Mouse (Mus musculus): ENCODE results near the gene Prkaca.

Prkaca gene

GRCm38 (mm10) chr8:83972150-83973120, at the start of gene Prkaca:
Gene Prkaca (plus strand): TSS chr8:83972993.
- peak; percentile 97 for DNase-seq (ENCODE audit: extremely low spot score, low spot score)

DNA sequence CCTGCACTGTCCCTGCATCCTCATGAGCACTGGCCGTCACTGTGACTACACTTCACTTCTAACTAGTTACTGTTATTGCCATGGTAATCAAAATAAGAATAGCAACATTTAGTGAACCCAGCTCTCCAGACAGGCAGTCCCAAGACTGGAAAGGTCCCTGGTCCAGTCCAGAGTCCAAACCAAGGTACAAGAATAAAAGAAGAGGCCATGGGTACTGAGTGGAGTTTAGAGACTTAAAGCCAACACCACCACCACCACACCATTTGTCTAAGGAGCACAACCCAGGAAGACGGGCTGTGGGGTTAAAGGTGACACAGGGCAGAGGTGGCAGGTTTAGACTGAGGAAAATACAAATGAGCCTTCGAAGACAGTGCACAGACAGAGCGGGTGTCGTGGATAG, 48.2 kb upstream of the Prkaca start:
- DNase-seq (ENCODE audit: extremely low spot score, low spot score) = no peak

DNA sequence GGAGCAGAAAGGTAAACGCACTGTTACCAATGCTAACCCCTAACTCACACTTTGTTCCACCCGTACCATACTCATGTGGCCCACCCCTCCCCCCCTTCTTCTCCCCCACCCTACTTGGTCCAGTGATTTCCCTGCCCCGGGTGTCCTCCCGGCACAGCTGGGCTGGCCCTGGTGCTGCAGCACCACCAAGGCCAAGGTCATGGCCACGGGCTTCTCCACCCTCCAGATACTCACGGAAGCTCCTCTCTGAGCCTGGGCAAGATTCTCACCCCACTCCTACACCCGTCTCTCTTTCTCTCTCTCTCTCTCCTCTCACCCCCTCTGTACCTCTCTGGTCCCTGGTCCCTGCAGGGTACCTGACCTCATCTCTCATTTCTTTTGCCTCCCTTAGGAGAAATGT, 46.5 kb upstream of the Prkaca start:
- no peak for DNase-seq (ENCODE audit: extremely low spot score, low spot score)

DNA sequence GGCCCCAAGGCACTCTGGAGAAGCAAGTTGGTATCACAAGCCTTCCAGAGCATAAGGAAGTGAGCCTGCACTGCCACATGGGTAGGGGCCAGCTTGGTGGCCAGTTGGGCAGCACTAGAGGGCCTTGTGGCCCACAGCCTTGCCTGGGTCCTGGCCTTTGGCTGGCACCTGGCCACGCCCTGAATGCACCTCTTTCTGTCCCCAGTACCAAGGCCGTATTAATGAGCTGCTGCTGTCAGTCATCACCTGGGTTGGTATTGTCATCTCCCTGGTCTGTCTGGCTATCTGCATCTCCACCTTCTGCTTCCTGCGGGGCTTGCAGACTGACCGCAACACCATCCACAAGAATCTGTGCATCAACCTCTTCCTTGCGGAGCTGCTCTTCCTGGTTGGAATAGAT, 38.6 kb upstream of the Prkaca start:
- DNase-seq (ENCODE audit: extremely low spot score, low spot score) = no peak

- no peak for DNase-seq (ENCODE audit: extremely low spot score, low spot score)
These were observed 37.8 kb upstream of the Prkaca start for GRCm38 (mm10) chr8:83934994-83935393.

DNA sequence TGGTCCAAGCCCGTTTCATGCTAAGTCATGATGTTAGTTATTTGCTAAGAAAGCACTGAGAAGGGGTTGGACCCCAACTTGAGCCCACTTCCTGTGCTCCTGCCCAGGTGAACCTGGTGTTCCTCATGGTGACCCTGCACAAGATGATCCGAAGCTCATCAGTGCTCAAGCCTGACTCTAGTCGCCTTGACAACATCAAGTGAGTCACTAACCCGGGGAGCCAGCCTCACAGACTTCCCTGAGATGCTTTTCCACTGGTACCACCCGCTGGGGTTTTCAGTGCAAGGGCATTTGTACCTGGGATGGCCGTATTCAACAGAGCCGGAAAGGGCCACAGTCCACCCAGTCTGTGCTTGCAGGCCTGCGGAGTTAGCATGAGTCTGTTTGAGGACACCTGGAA, 37.4 kb upstream of the Prkaca start:
- DNase-seq (ENCODE audit: extremely low spot score, low spot score) = no peak

DNA sequence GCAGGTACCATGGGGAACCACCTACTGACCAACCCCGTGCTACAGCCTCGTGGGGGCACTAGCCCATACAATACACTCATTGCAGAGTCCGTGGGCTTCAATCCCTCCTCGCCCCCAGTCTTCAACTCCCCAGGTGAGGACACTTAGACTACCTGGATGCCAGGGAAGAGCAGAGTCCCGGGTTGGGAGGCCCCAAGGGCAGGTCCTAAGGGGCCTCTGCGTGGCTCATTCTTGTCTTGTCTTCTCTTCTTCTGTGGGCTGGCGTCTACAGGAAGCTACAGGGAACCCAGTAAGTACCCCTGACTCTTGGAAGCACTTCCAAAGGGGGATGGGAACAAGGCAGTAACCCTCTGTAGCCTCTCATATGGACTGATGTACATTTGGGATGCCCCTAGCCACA, 35.1 kb upstream of the Prkaca start:
- no peak for DNase-seq (ENCODE audit: extremely low spot score, low spot score)

DNA sequence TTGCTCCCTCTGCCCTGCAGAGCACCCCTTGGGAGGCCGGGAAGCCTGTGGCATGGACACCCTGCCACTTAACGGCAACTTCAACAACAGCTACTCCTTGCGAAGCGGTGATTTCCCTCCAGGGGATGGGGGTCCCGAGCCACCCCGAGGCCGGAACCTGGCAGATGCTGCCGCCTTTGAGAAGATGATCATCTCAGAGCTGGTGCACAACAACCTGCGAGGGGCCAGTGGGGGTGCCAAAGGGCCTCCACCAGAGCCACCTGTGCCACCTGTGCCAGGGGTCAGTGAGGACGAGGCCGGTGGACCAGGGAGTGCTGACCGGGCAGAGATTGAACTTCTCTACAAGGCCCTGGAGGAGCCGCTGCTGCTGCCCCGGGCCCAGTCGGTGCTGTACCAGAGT, 34.5 kb upstream of the Prkaca start:
- no peak for DNase-seq (ENCODE audit: extremely low spot score, low spot score)

- no peak for DNase-seq (ENCODE audit: extremely low spot score, low spot score)
These were observed 31.6 kb upstream of the Prkaca start for GRCm38 (mm10) chr8:83941066-83941677.

GRCm38 (mm10) chr8:83942446-83942845, 30.3 kb upstream of the Prkaca start:
- no peak for DNase-seq (ENCODE audit: extremely low spot score, low spot score)

GRCm38 (mm10) chr8:83945540-83945939, 27.3 kb upstream of the Prkaca start:
- DNase-seq (ENCODE audit: extremely low spot score, low spot score) = no peak

- DNase-seq (ENCODE audit: extremely low spot score, low spot score) = no peak
These were observed 18.1 kb upstream of the Prkaca start for GRCm38 (mm10) chr8:83954749-83955105.

DNA sequence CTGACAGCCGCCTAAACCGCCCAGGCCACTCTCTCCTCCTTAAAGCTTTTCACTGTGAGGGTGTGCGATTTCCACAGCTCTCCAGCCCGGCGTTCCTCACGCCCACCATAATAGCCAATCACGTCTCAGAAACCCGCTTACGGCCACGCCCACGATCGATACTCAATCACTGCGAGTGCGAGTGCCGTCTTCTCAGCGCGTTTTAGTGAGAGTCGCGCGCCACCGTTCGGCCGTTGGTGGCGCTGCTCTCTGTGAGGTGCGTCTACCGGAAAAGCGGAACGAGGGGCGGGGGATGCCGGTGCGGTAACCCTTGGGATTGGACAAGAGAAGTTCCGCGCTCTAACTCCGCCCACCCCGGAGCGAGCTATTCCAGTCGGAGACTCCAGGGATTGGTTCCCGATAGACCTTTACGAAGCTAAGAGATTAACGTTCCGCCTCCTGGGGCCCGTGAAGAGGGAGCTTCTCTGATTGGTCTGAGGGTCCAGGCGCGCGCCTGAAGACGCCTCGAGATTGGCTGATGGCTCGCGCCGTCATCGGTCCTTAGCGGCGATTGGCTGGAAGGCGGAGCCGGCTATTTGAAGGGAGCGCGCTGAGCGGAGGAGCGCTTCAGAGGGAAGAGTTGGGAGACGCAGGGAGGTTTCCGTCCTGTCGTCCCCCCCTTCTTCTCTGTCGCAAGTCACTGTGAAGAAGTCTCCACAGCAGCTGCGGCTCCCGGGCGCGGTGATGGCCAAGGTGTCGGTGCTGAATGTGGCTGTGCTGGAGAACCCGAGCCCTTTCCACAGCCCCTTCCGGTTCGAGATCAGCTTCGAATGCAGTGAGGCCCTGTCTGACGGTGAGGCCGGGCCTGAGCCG, 17.5 kb upstream of the Prkaca start, which contains the start of the genes Gm10644 and Asf1b:
Gene Gm10644 (minus strand): TSS at position 100 of the 852 bp plus-strand sequence.
Gene Asf1b (plus strand): TSS at position 402 of the 852 bp plus-strand sequence.
- peak; percentile 97 for DNase-seq (ENCODE audit: extremely low spot score, low spot score)

- DNase-seq (ENCODE audit: extremely low spot score, low spot score) = no peak
These were observed 16.9 kb upstream of the Prkaca start for GRCm38 (mm10) chr8:83955958-83956218.

GRCm38 (mm10) chr8:83956789-83957188, 16.0 kb upstream of the Prkaca start:
- no peak for DNase-seq (ENCODE audit: extremely low spot score, low spot score)

- DNase-seq (ENCODE audit: extremely low spot score, low spot score) = no peak
These were observed 8.6 kb upstream of the Prkaca start for GRCm38 (mm10) chr8:83964015-83964765.

GRCm38 (mm10) chr8:83967701-83968100, 5.1 kb upstream of the Prkaca start:
- no peak for DNase-seq (ENCODE audit: extremely low spot score, low spot score)

DNA sequence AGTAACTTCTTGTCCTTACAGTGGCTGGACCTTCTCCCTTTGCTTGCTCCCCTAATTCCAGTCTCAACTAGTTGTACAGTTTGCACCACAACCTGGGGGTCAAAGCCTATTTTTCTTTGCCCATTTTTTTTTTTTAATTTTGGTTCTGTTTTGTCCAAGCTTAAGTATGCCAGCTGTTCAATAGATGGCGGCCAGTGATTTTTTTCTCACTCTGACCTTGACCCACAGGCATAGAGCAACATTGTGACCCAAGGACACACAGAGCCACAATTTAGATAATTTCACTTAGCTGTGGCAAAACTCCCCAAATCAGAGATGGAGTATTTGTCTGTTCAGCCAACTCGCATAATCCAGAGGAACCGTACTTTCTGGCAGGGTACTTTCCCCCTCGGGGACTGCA, 1.7 kb upstream of the Prkaca start:
- no peak for DNase-seq (ENCODE audit: extremely low spot score, low spot score)

GRCm38 (mm10) chr8:83971661-83972060, 1.1 kb upstream of the Prkaca start:
- no peak for DNase-seq (ENCODE audit: extremely low spot score, low spot score)

- DNase-seq (ENCODE audit: extremely low spot score, low spot score) = no peak
These were observed 603 bp downstream of the Prkaca start for GRCm38 (mm10) chr8:83973161-83974031.
